ENCODE assay signal across 16 mouse cellular contexts in the genomic region with DNA sequence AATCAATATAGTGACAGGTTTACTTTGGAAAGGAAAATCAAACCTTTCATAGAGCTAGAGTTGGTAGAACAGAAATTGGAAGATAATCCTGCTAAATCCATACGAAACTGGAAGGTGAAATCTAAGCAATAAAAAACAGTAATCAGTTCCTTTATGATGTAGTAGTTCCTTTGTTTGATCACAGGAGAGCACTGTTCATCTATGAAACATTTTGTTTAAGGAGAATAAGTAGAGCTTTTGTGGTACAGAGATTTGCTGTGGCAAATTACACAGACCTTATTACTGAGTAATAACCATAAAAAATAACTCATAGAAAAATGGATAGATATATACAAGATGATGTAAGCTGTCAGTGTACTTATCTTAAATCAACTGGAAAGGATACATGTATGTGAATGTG.
DNase-seq lines count a peak whose midpoint lies in the region; ATAC-seq lines count a peak whose summit lies in the region.
"Had no signal": no experiment of that assay in that cellular context is flagged by ENCODE, and none has a peak within 500 bp of the region (broad histone marks: within the 10 kb centered on the region; RNA-seq: fewer than 3 reads in every experiment).

No protein-coding gene starts in this region.

- no peak overlapping the region for H3K4me3 ChIP-seq in hindbrain, embryonic 16.5 days (ENCODE audit: low read length)
- H3K4me3 ChIP-seq: embryonic facial prominence, embryonic 10.5 days had no signal

- no peaks in the 10 kb centered on the region for H3K36me3 ChIP-seq in hindbrain, embryonic 16.5 days (ENCODE audit: control insufficient read depth, insufficient read depth, low read length)
- H3K36me3 ChIP-seq: embryonic facial prominence, embryonic 10.5 days had no signal

- no peaks in the 10 kb centered on the region for H3K27me3 ChIP-seq in hindbrain, embryonic 16.5 days (replicated peaks; ENCODE audit: control insufficient read depth, insufficient read depth, low read length)

- H3K4me2 ChIP-seq in hindbrain, embryonic 16.5 days (ENCODE audit: low read length) = no peak overlapping the region

- WGBS in hindbrain, embryonic 16.5 days = 66% methylated on average over 1 of the region's 1 CpGs

- no peaks in the 10 kb centered on the region for H3K4me1 ChIP-seq in hindbrain, embryonic 16.5 days (ENCODE audit: control insufficient read depth, insufficient read depth, low read depth, low read length)
- H3K4me1 ChIP-seq: embryonic facial prominence, embryonic 10.5 days had no signal

- DNase-seq in frontal cortex, postnatal 25 days (ENCODE audit: low spot score in 2 of 2) = no peak
- peak; percentile 3 for DNase-seq in layer of hippocampus, adult 9-10 months (ENCODE audit: low spot score)
- DNase-seq in layer of hippocampus, postnatal 25 days (ENCODE audit: extremely low spot score in 1 of 2, low spot score in 1 of 2) = no peak
- peak; percentile 20 for DNase-seq in Muller cell, postnatal 12 days (ENCODE audit: inconsistent ontology term)
- no peak for DNase-seq in thymus, postnatal 0 days (ENCODE audit: low spot score)
- DNase-seq in right cerebral cortex, postnatal 36 days (ENCODE audit: low spot score in 2 of 2) = no peak
- DNase-seq: gastrocnemius, postnatal 14 days; heart, postnatal 10 days; liver; lung, adult 18-20 months; right cerebral cortex, postnatal 14 days; thymus, postnatal 25 days had no signal

- H3K27ac ChIP-seq in hindbrain, embryonic 16.5 days (ENCODE audit: low read depth, low read length) = no peak overlapping the region
- H3K27ac ChIP-seq: embryonic facial prominence, embryonic 10.5 days had no signal

- no peak overlapping the region for H3K9ac ChIP-seq in hindbrain, embryonic 16.5 days (ENCODE audit: low read depth, low read length)

- ATAC-seq in frontal cortex, adult (ENCODE audit: low TSS enrichment) = peak; percentile 64
- ATAC-seq in hindbrain, embryonic 16.5 days = peak; percentile 81; the same call in 1 of the 2 replicates
- ATAC-seq: inflammation-experienced regulatory T-cells, adult 6 months had no signal

- no peaks in the 10 kb centered on the region for H3K9me3 ChIP-seq in hindbrain, embryonic 16.5 days (ENCODE audit: control insufficient read depth, low read length)
- H3K9me3 ChIP-seq: embryonic facial prominence, embryonic 10.5 days had no signal

Comparison
In these comparisons a context has a peak if more than half of its experiments do, and no peak if none do; other contexts are left out.
1. DNase-seq: peak in layer of hippocampus, adult 9-10 months (single experiment) and Muller cell, postnatal 12 days (single experiment); none in frontal cortex, postnatal 25 days (0 of 2), layer of hippocampus, postnatal 25 days (0 of 2), thymus, postnatal 0 days (single experiment) and right cerebral cortex, postnatal 36 days (0 of 2).